Mouse (Mus musculus): ENCODE data around the gene Acacb.

DNA sequence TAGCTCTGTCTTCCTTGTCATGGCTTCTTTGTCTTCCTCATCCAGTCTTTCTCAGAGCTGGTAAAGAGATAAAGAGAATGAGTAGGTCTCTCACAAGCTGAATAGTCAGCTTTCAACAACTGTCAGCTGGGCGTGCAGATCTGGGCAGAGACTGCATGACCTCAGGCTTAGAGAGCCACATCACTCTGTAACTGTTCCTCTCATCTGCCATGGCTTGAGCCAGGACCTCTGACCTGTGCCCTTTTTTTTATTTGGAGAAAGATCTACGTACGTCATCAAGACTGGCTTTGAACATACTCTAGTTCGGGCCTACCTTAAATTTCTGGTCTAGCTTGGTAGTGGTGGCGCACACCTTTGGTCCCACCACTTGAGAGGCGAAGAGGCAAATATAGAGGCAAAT is 13.5 kb upstream of the Acacb start:
- TF ChIP-seq CTCF (IDR thresholded peaks at IDR 0.05; ENCODE audit: control insufficient read depth, insufficient read depth, insufficient replicate concordance, low read depth, low read length) (no peak), POLR2A (IDR thresholded peaks at IDR 0.05; ENCODE audit: control insufficient read depth, low read depth, low read length) (no peak)

All from testis, adult 2 months (tissue).